Mouse (Mus musculus): Measurements from ENCODE around the gene Erp27. TPM values are rescaled to one million over a fixed set of nuclear protein-coding genes. Genes with fewer than 3 reads are reported as not detected.

Erp27 gene
- total RNA-seq (2015), result 1.0 and 4.4 TPM in 2 replicates
- 0.25 and 0.91 TPM in 2 replicates for total RNA-seq (2017)

- ATAC-seq (replicated peaks; ENCODE audit: poor library complexity), result no peak
Observed at GRCm38 (mm10) chr6:136922080-136922479, at the start of gene Erp27. Erp27 (minus strand) TSS chr6:136922180.

GRCm38 (mm10) chr6:136968877-136969276 is 46.9 kb upstream of the Erp27 start:
- peak; percentile 45 for ATAC-seq (replicated peaks; ENCODE audit: poor library complexity)

- peak; percentile 36 for ATAC-seq (replicated peaks; ENCODE audit: poor library complexity)
Observed at GRCm38 (mm10) chr6:136967466-136967865, 45.5 kb upstream of the Erp27 start.

GRCm38 (mm10) chr6:136965912-136966311 is 43.9 kb upstream of the Erp27 start:
- no peak for ATAC-seq (replicated peaks; ENCODE audit: poor library complexity)

GRCm38 (mm10) chr6:136964609-136965510 is 42.9 kb upstream of the Erp27 start:
- ATAC-seq (replicated peaks; ENCODE audit: poor library complexity), result peak; percentile 68

- ATAC-seq (replicated peaks; ENCODE audit: poor library complexity), result no peak
Observed at GRCm38 (mm10) chr6:136962957-136963356, 41.0 kb upstream of the Erp27 start.

GRCm38 (mm10) chr6:136959131-136959530 is 37.2 kb upstream of the Erp27 start:
- no peak for ATAC-seq (replicated peaks; ENCODE audit: poor library complexity)

GRCm38 (mm10) chr6:136957062-136957461 is 35.1 kb upstream of the Erp27 start:
- peak; percentile 55 for ATAC-seq (replicated peaks; ENCODE audit: poor library complexity)

GRCm38 (mm10) chr6:136955240-136955639 is 33.3 kb upstream of the Erp27 start:
- ATAC-seq (replicated peaks; ENCODE audit: poor library complexity), result peak; percentile 44

- ATAC-seq (replicated peaks; ENCODE audit: poor library complexity), result no peak
Observed at GRCm38 (mm10) chr6:136954715-136955114, 32.7 kb upstream of the Erp27 start.

- 0 out of 2 replicates have a peak, but pooled peaks have one; percentile 12 for ATAC-seq (replicated peaks; ENCODE audit: poor library complexity)
Observed at GRCm38 (mm10) chr6:136954192-136954591, 32.2 kb upstream of the Erp27 start.

- no peak for ATAC-seq (replicated peaks; ENCODE audit: poor library complexity)
Observed at GRCm38 (mm10) chr6:136952930-136953329, 30.9 kb upstream of the Erp27 start.

- ATAC-seq (replicated peaks; ENCODE audit: poor library complexity), result no peak
Observed at GRCm38 (mm10) chr6:136950171-136950570, 28.2 kb upstream of the Erp27 start.

- no peak for ATAC-seq (replicated peaks; ENCODE audit: poor library complexity)
Observed at GRCm38 (mm10) chr6:136947716-136948115, 25.7 kb upstream of the Erp27 start.

- ATAC-seq (replicated peaks; ENCODE audit: poor library complexity), result no peak
Observed at GRCm38 (mm10) chr6:136946943-136947342, 25.0 kb upstream of the Erp27 start.

GRCm38 (mm10) chr6:136946241-136946640 is 24.3 kb upstream of the Erp27 start:
- peak; percentile 73 for ATAC-seq (replicated peaks; ENCODE audit: poor library complexity)

GRCm38 (mm10) chr6:136944511-136944910 is 22.5 kb upstream of the Erp27 start:
- ATAC-seq (replicated peaks; ENCODE audit: poor library complexity), result 0 out of 2 replicates have a peak, but pooled peaks have one; percentile 2

- ATAC-seq (replicated peaks; ENCODE audit: poor library complexity), result no peak
Observed at GRCm38 (mm10) chr6:136943392-136943791, 21.4 kb upstream of the Erp27 start.

- no peak for ATAC-seq (replicated peaks; ENCODE audit: poor library complexity)
Observed at GRCm38 (mm10) chr6:136942280-136942679, 20.3 kb upstream of the Erp27 start.

- peak; percentile 32 for ATAC-seq (replicated peaks; ENCODE audit: poor library complexity)
Observed at GRCm38 (mm10) chr6:136941051-136942021, 19.4 kb upstream of the Erp27 start, which contains the start of gene Arhgdib. Arhgdib (minus strand) TSS chr6:136941899.
